Mouse (Mus musculus) G1E (cell line): ENCODE results near the gene Idh1. TPM values are rescaled to one million over a fixed set of nuclear protein-coding genes. Genes with fewer than 3 reads are reported as not detected.

Experiments used
- ATAC-seq: 2 replicates; pipeline ENCODE4 v1.8.0; 2016; ENCODE audit warnings: mild to moderate bottlenecking; ENCODE audit not compliant: insufficient number of reproducible peaks, poor library complexity, low FRiP score, severe bottlenecking; ENCODE audit errors: extremely low read depth
- DNase-seq: peaks from one replicate; pipeline ENCODE4 v3.0.0; 2012; ENCODE audit warnings: low spot score
- H3K27me3 ChIP-seq: 2 replicates; pipeline ENCODE4 v1.6.1; 2012; ENCODE audit warnings: mild to moderate bottlenecking, low read length, inconsistent platforms; ENCODE audit not compliant: insufficient read depth
- H3K36me3 ChIP-seq: replicated peaks from 2 replicates; pipeline ENCODE3; 2012; ENCODE audit warnings: mild to moderate bottlenecking, inconsistent platforms
- H3K4me1 ChIP-seq: 2 replicates; pipeline ENCODE4 v1.6.1; 2012; ENCODE audit warnings: low read depth, low read length, inconsistent platforms, mixed read lengths; ENCODE audit not compliant: insufficient read depth
- H3K4me3 ChIP-seq: 2 replicates; pipeline ENCODE4 v1.5.1; 2012; ENCODE audit warnings: low read depth, mild to moderate bottlenecking, inconsistent platforms, low read length, moderate library complexity, mixed read lengths
- H3K9me3 ChIP-seq: replicated peaks from 2 replicates; pipeline ENCODE4 v1.6.1; 2012; ENCODE audit warnings: inconsistent platforms
- CTCF ChIP-seq: IDR thresholded peaks from 2 replicates; pipeline ENCODE4 v1.5.1; 2012; ENCODE audit warnings: low read depth, low read length, inconsistent platforms, mixed read lengths
- GATA1 ChIP-seq: IDR thresholded peaks from 2 replicates; pipeline ENCODE4 v1.6.1; 2012; ENCODE audit warnings: borderline replicate concordance, low read length, inconsistent platforms, mixed read lengths
- GATA2 ChIP-seq: IDR thresholded peaks from 2 replicates; pipeline ENCODE4 v1.6.1; 2012; ENCODE audit warnings: low read depth, low read length, inconsistent platforms, borderline replicate concordance
- POLR2AphosphoS5 ChIP-seq: IDR thresholded peaks from 2 replicates; pipeline ENCODE4 v1.6.1; 2012; ENCODE audit warnings: low read depth, low read length, inconsistent platforms; ENCODE audit not compliant: insufficient replicate concordance
- TAL1 ChIP-seq: conservative IDR thresholded peaks from 2 replicates; pipeline ENCODE4 v1.6.1; 2012; ENCODE audit warnings: low read depth, low read length, inconsistent platforms, mixed read lengths
- polyA plus RNA-seq: library from polyadenylated mRNA; stranded (reverse); fragments of >175 nt; gene quantifications from 2 replicates; pipeline ENCODE4 v1.2.3, GENCODE M21; 2012
- total RNA-seq, 2 experiments: library from RNA; stranded (forward) in 1 of 2; stranded (reverse) in 1 of 2; fragments of 200-1000 nt in 1 of 2; fragments of >200 nt in 1 of 2; fragmentation: Nextera tagmentation in 1 of 2; gene quantifications; 2 replicates each; pipeline ENCODE4 v1.2.3; 2014 to 2017

The Idh1 gene
- total and polyA plus RNA-seq, 3 experiments = 1.9 to 111 (median 29.9) TPM

DNA sequence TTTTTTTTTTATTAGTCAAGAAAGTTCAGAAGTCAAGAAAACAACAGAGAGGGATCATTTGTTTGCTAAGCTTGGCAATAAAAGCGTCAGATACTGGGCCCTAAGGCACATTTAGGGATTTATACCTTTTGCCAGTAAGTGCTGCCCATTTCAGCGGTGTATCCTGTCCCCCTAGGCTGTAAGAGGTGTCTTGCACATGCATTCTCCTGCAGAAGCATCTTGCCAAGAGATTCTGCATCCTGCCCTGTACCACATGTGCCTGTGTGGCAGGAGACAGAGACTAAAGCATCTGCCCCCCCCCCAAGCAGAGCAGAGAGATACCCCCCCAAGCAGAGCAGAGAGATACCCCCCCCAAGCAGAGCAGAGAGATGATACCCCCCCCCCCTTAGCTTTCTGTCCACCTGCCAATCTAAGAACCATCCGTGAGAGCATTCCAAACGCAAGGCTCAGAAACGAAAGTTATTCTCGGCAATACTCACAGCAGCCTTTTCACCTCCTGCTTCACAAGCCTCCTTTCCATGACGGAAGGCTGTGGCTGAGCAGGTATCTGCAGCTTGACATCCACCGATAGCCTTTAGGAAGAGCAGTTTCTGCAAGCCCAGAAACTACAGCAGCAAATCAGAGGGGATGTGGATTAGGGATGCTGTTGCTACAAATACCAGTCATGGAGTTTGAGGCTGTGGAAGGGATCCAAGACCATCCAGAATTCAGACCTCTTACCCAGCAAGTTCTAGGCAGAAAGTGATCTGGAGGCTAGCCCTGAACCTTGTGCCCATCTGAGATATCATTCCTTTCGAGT, 63.5 kb downstream of the Idh1 start, which contains the start of gene D630023F18Rik:
Gene D630023F18Rik, minus strand, starts transcription at position 641 of the 799 bp plus-strand sequence.
- H3K9me3 ChIP-seq = no peaks in the 10 kb centered on the region
- no peak within 1 kb of the TSS for H3K4me3 ChIP-seq
- no peaks in the 10 kb centered on the region for H3K36me3 ChIP-seq
- H3K4me1 ChIP-seq = no peaks in the 10 kb centered on the region
- TF ChIP-seq TAL1 (no peak), GATA2 (no peak), CTCF (no peak), GATA1 (no peak), POLR2AphosphoS5 (no peak)
- no peak for DNase-seq
- H3K27me3 ChIP-seq = peaks cover 2% of the 10 kb centered on the region; the same call in 1 of the 2 replicates
- no peak for ATAC-seq

DNA sequence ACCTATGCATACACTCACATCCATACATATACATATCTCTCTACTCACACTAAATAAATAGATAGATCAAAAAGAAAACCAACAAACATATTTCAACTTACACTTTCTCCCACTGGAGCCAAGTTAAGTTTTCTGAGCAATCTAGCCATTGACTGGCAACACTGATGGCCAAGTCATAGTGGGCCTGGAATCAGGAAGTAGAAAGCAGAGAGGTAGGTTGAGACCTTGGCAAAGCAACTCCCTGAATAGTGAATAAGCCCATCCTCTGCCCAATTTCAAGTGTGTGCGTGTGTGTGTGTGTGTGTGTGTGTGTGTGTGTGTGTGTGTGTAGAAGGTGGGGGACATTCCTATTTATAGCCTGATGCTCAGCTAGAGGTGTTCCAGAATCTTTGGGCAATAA, 66.9 kb downstream of the Idh1 start, which contains the start of gene Gm28845:
Gene Gm28845, minus strand, starts transcription at position 121 of the 400 bp plus-strand sequence.
- no peaks in the 10 kb centered on the region for H3K36me3 ChIP-seq
- ATAC-seq (no peak), DNase-seq (no peak)
- no peaks in the 10 kb centered on the region for H3K9me3 ChIP-seq
- no peak for TF ChIP-seq GATA1
- no peaks in the 10 kb centered on the region for H3K4me1 ChIP-seq
- no peak within 1 kb of the TSS for H3K4me3 ChIP-seq
- H3K27me3 ChIP-seq = peaks cover 2% of the 10 kb centered on the region; the same call in 1 of the 2 replicates

DNA sequence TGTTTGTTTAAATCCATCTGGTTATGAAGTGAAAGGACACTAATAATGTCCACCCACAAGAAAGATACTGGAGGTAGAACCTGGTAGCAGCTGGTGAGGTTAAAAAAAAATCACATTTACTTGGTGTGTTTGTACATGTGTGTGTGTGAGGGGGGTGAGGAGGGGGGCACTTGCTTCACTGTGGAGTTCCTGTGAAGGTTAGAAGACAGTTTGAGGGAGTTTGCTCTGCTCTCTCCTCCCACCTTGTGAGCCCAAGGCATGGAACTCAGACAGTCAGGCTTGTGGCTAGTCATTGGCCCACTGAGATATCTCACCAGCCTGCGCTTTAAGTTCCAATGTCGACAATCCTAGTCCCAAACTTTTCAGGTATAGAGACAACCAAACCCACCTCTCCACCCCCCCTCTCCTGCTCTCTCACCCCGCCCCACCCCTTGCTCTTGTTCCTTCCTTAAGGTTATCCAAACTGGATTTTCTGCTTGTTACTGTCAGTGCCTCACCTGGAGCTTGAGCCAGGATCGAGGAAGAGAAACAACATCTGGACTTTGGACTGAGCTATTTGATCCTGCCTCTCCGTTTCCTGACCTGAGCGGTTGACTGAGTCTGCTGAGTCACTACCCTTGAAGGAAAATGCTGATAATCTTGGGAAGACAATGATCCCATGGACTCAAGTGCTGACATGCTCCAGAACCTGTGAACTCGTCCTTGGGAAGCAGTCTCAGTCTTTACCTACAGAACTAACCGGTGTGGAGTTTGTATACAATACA, 68.0 kb downstream of the Idh1 start:
- DNase-seq (no peak), ATAC-seq (no peak)
- Histone ChIP-seq H3K4me3 (no peak overlapping the region), H3K4me1 (peaks cover 3% of the 10 kb centered on the region; the same call in 1 of the 2 replicates), H3K36me3 (no peaks in the 10 kb centered on the region), H3K9me3 (no peaks in the 10 kb centered on the region), H3K27me3 (peaks cover 2% of the 10 kb centered on the region; the same call in 1 of the 2 replicates)
- no peak for TF ChIP-seq POLR2AphosphoS5
- no peak for TF ChIP-seq GATA1
- no peak for TF ChIP-seq TAL1
- no peak for TF ChIP-seq CTCF
- no peak for TF ChIP-seq GATA2

DNA sequence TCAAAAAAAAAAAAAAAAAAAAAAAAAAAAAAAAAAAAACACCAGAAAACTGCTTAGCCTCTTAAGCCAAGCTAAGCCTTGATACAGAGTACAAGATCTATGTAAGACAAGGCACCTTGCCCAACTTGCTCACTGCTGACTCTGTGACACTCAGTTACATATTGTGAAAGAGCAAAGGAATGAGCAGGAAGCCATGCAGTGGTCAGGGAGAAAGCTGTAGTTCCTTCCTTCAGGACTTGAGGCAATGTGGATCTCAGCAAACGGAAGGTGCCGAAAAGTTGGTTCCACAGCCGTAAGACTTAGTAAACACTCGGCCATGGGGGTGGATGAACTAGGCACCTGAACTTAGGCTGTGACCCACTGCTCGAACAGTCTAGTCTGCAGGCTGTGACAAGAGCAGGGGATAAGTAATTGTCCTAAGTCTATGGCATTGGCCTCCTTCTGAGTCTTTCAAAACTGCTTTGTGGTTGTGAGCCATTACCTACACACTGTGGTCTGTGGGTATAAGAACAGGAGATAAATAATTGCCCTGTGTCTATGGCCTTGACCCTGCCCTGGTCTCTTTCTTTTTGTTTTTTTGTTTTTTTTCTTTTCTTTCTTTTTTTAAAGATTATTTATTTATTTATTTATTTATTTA, 72.6 kb downstream of the Idh1 start:
- ATAC-seq = no peak

DNA sequence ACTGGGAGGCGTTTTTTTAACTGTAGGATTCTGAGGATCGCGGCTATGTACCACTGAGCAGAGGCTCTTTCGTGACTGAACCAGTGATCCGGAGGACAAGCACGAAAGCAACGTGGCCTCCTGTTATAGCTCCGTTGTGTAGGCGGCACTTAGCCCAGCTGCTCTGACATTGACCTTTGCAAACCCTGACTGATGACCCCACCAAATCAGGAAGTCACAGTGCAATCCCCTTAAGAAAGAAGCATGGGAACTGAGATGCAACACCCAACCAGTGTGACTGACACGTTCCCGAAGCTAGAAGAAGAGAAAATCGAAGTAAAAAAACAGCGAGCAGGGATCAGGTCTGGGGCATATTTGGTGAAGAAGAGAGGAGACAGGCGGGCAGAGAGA, 73.5 kb downstream of the Idh1 start:
- H3K4me3 ChIP-seq = no peak overlapping the region
- peaks cover 36% of the 10 kb centered on the region for H3K4me1 ChIP-seq
- no peak for TF ChIP-seq TAL1
- TF ChIP-seq GATA1 = no peak
- no peak for TF ChIP-seq CTCF
- no peak for TF ChIP-seq GATA2
- no peak for TF ChIP-seq POLR2AphosphoS5
- H3K27me3 ChIP-seq = peaks cover 4% of the 10 kb centered on the region; the same call in 1 of the 2 replicates
- H3K9me3 ChIP-seq = no peaks in the 10 kb centered on the region
- DNase-seq (no peak), ATAC-seq (no peak)
- H3K36me3 ChIP-seq = no peaks in the 10 kb centered on the region

More for the DNA sequence above, 72.6 kb downstream of the Idh1 start:
- no peak for DNase-seq
- H3K36me3 ChIP-seq = no peaks in the 10 kb centered on the region
- no peak overlapping the region for H3K4me3 ChIP-seq
- no peak for TF ChIP-seq GATA1
- TF ChIP-seq POLR2AphosphoS5 = no peak
- TF ChIP-seq CTCF = no peak
- no peak for TF ChIP-seq GATA2
- no peaks in the 10 kb centered on the region for H3K9me3 ChIP-seq
- H3K4me1 ChIP-seq = peaks cover 34% of the 10 kb centered on the region
- peaks cover 4% of the 10 kb centered on the region; the same call in 1 of the 2 replicates for H3K27me3 ChIP-seq
